Mouse (Mus musculus): ENCODE data around the gene Gatc. TPM values are rescaled to one million over a fixed set of nuclear protein-coding genes. Genes with fewer than 3 reads are reported as not detected.

Gene Gatc
- polyA plus RNA-seq, 1 experiment = 31.1 TPM

DNA sequence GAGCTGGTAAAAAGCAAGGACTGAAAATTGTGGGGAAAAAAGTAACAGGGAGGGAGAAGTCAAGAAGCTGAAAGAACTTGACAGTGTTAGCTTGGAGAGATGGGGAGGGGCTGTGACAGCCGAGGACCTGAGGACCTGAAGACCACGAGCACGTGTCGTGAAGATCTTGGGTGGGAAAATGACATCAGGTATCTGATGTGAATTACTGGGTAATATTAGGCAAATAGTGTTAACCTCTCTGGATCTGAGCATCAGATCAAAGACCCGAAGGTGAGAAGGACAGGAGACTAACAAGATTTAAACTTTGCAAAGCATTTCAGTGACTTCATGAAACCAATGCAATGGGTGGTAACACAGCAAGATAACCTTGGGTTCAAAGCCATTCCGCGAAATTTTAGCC, 971 bp downstream of the Gatc start:
- peak overlapping the region; percentile 95; the same call in 1 of the 2 replicates for H3K4me3 ChIP-seq (ENCODE audit: insufficient read depth, low read length)
- TF ChIP-seq POLR2A (IDR thresholded peaks at IDR 0.05; ENCODE audit: extremely low read depth, insufficient read depth, low read length) (no peak), CTCF (IDR thresholded peaks at IDR 0.05; ENCODE audit: extremely low read depth, insufficient read depth, low read length) (no peak)
- no peak overlapping the region for H3K27ac ChIP-seq (ENCODE audit: insufficient read depth, low read length)
- peaks cover 6% of the 10 kb centered on the region; the same call in 1 of the 2 replicates for H3K4me1 ChIP-seq (ENCODE audit: control insufficient read depth, insufficient read depth, low read length)

DNA sequence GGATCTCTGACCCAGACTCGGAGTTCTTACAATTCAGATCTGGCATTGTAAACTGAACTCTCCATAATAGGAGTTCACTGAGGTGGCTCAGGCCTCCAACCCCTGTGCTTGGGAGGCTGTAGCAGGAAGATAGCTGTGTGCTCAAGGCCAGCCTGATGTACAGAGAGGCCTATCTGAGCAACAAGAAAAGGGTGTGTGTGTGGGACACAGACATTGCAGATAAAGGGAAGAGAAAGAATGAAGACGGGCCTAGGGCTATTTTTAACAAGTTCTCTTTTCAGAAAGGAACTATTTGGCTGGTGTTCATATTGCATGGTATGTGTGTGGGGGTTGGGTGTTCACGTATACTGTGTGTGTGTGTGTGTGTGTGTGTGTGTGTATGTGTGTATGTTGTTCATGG, 7.4 kb downstream of the Gatc start:
- Histone ChIP-seq H3K4me3 (ENCODE audit: insufficient read depth, low read length) (no peak overlapping the region), H3K4me1 (ENCODE audit: control insufficient read depth, insufficient read depth, low read length) (peaks cover 1% of the 10 kb centered on the region; the same call in 1 of the 2 replicates), H3K27ac (ENCODE audit: insufficient read depth, low read length) (no peak overlapping the region)
- TF ChIP-seq CTCF (IDR thresholded peaks at IDR 0.05; ENCODE audit: extremely low read depth, insufficient read depth, low read length) = no peak
- no peak for TF ChIP-seq POLR2A (IDR thresholded peaks at IDR 0.05; ENCODE audit: extremely low read depth, insufficient read depth, low read length)

GRCm38 (mm10) chr5:115330955-115331354, 10.0 kb downstream of the Gatc start:
- no peak overlapping the region for H3K4me3 ChIP-seq (ENCODE audit: insufficient read depth, low read length)
- H3K27ac ChIP-seq (ENCODE audit: insufficient read depth, low read length) = no peak overlapping the region
- TF ChIP-seq CTCF (IDR thresholded peaks at IDR 0.05; ENCODE audit: extremely low read depth, insufficient read depth, low read length) = no peak
- TF ChIP-seq POLR2A (IDR thresholded peaks at IDR 0.05; ENCODE audit: extremely low read depth, insufficient read depth, low read length) = no peak
- peaks cover 1% of the 10 kb centered on the region; the same call in 1 of the 2 replicates for H3K4me1 ChIP-seq (ENCODE audit: control insufficient read depth, insufficient read depth, low read length)

- peaks cover 1% of the 10 kb centered on the region; the same call in 1 of the 2 replicates for H3K4me1 ChIP-seq (ENCODE audit: control insufficient read depth, insufficient read depth, low read length)
- peak overlapping the region; percentile 86 for H3K27ac ChIP-seq (ENCODE audit: insufficient read depth, low read length)
- peak overlapping the region; percentile 93 for H3K4me3 ChIP-seq (ENCODE audit: insufficient read depth, low read length)
- no peak for TF ChIP-seq CTCF (IDR thresholded peaks at IDR 0.05; ENCODE audit: extremely low read depth, insufficient read depth, low read length)
- TF ChIP-seq POLR2A (IDR thresholded peaks at IDR 0.05; ENCODE audit: extremely low read depth, insufficient read depth, low read length) = no peak
Measured at GRCm38 (mm10) chr5:115327610-115328548, 13.1 kb downstream of the Gatc start.

- peaks cover 1% of the 10 kb centered on the region; the same call in 1 of the 2 replicates for H3K4me1 ChIP-seq (ENCODE audit: control insufficient read depth, insufficient read depth, low read length)
- H3K27ac ChIP-seq (ENCODE audit: insufficient read depth, low read length) = peak within 1 kb of the TSS; percentile 99
- H3K4me3 ChIP-seq (ENCODE audit: insufficient read depth, low read length) = peak within 1 kb of the TSS; percentile 93
- peak; percentile 88 for TF ChIP-seq POLR2A (IDR thresholded peaks at IDR 0.05; ENCODE audit: extremely low read depth, insufficient read depth, low read length)
- no peak for TF ChIP-seq CTCF (IDR thresholded peaks at IDR 0.05; ENCODE audit: extremely low read depth, insufficient read depth, low read length)
Measured at GRCm38 (mm10) chr5:115326875-115327609, 13.9 kb downstream of the Gatc start, which contains the start of gene Srsf9. TSS of gene Srsf9 (plus strand) at chr5:115327177.

- Histone ChIP-seq H3K27ac (ENCODE audit: insufficient read depth, low read length) (peak overlapping the region; percentile 55), H3K4me1 (ENCODE audit: control insufficient read depth, insufficient read depth, low read length) (peaks cover 1% of the 10 kb centered on the region; the same call in 1 of the 2 replicates), H3K4me3 (ENCODE audit: insufficient read depth, low read length) (peak overlapping the region; percentile 93)
- no peak for TF ChIP-seq CTCF (IDR thresholded peaks at IDR 0.05; ENCODE audit: extremely low read depth, insufficient read depth, low read length)
Measured at GRCm38 (mm10) chr5:115326256-115326831, 14.6 kb downstream of the Gatc start.

DNA sequence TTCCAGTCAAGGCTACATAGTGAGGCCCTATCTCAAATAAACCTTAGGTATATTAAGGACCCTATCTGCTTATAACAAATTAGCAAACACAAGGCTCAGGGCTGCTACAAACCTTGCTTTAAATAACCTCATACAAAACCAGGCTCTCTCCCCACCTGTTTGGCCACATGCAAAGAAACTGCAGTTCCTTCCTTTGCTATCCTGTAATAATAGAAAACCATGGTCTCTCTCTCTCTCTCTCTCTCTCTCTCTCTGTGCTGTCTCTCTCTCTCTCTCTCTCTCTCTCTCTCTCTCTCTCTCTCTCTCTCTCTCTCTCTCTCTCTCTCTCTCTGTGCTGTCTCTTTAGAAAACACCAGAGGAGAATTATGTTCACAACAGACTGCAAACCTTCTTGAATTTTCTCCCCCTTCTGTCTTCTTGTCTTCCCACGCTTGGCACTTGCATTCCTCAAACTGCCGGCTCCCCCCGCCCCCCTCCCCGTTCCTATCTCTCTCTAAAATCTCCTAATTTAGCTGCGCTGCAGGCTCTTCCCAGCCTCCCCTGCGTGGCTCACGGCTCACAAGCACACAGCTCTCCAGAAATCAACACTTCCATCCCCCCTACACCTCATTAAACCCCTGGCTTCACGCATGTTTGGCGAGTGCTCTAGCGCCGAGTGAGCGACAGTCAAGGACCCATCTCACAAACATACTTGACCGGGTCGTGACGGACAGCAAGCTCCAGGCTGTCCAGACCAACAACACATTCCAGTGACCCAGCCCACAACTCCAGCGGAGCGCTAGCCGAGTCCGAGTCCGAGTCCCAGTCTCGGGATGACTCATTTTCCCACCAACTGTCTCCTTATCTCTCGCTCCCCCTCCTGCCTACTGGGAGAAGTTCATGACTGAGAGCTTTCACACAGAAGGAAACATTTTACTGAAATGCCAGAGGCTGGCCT, 21.7 kb downstream of the Gatc start:
- Histone ChIP-seq H3K27ac (ENCODE audit: insufficient read depth, low read length) (peak overlapping the region; percentile 87), H3K4me1 (ENCODE audit: control insufficient read depth, insufficient read depth, low read length) (peaks cover 12% of the 10 kb centered on the region), H3K4me3 (ENCODE audit: insufficient read depth, low read length) (peak overlapping the region; percentile 33)
- no peak for TF ChIP-seq POLR2A (IDR thresholded peaks at IDR 0.05; ENCODE audit: extremely low read depth, insufficient read depth, low read length)
- TF ChIP-seq CTCF (IDR thresholded peaks at IDR 0.05; ENCODE audit: extremely low read depth, insufficient read depth, low read length) = peak; percentile 49

DNA sequence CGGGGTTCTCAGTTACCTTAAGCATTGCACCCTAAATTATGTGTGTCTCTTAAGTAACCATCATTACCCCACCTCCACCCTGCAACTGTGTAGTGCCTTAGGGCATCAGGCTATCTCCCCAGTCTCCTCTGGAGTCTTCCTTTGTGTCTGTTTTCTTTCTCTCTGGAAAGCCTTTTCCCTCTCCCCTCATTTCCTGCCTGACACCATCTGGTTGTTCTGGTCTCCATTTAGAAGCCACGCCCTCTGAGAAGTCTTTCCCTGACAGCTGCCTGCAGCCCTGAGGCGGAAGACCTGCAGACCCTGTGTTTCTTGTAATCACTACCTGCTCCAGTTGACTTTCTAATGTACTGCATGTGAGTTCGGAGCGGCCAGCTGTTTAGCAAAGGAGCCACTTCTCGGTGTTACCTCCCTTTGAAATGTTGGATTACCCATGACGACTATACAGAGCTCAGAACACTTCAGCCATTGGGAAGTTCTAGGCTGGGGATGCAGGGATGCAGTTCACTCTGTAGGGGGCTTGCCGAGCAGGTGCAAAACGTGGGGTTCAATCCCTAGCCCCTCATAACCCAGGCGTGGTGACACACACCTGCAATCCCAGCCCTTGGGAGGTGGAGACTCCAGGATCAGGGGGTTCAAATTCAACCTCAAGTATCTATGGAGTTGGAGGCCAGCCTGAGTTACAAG, 23.2 kb downstream of the Gatc start:
- Histone ChIP-seq H3K27ac (ENCODE audit: insufficient read depth, low read length) (peak overlapping the region; percentile 69), H3K4me1 (ENCODE audit: control insufficient read depth, insufficient read depth, low read length) (peaks cover 12% of the 10 kb centered on the region), H3K4me3 (ENCODE audit: insufficient read depth, low read length) (no peak overlapping the region)
- TF ChIP-seq POLR2A (IDR thresholded peaks at IDR 0.05; ENCODE audit: extremely low read depth, insufficient read depth, low read length) (no peak), CTCF (IDR thresholded peaks at IDR 0.05; ENCODE audit: extremely low read depth, insufficient read depth, low read length) (no peak)

Measured in cortical plate, adult 2 months (tissue).